Mouse (Mus musculus) brain, embryonic 14.5 days (tissue): ENCODE data around the gene Btrc.

ENCODE experiments used
- CTCF ChIP-seq: fragments of 200-500 bp; IDR thresholded peaks from 2 replicates; pipeline ENCODE4 v1.5.1; 2012; ENCODE audit warnings: inconsistent platforms, mild to moderate bottlenecking, moderate library complexity, borderline replicate concordance; ENCODE audit not compliant: insufficient read depth, insufficient read length; ENCODE audit errors: extremely low read depth
- POLR2A ChIP-seq: fragments of 200-500 bp; IDR thresholded peaks from 2 replicates; pipeline ENCODE4 v1.6.1; 2012; ENCODE audit warnings: mild to moderate bottlenecking, inconsistent platforms, borderline replicate concordance; ENCODE audit not compliant: poor library complexity, insufficient read depth, insufficient read length, severe bottlenecking; ENCODE audit errors: extremely low read depth

GRCm38 (mm10) chr19:45413966-45414365 lies 50.4 kb downstream of the Btrc start:
- TF ChIP-seq CTCF = no peak
- TF ChIP-seq POLR2A = no peak
